9 mouse cellular contexts compared by ENCODE assay signal in genomic region chr11:88288805-88289340, GRCm38 (mm10). TPM values are rescaled to one million over a fixed set of nuclear protein-coding genes. Genes with fewer than 3 reads are reported as not detected.
DNase-seq lines count a peak whose midpoint lies in the region; ATAC-seq and TF ChIP-seq lines count a peak whose summit lies in the region.
"Had no signal": no experiment of that assay in that cellular context is flagged by ENCODE, and none has a peak within 500 bp of the region (broad histone marks: within the 10 kb centered on the region; RNA-seq: fewer than 3 reads in every experiment).

No protein-coding gene starts in this region.

- TF ChIP-seq CTCF in lung, adult 2 months (IDR thresholded peaks at IDR 0.05; ENCODE audit: insufficient read depth, low read length): peak; percentile 22; the same call in 1 of the 2 replicates

- DNase-seq in cerebellum, postnatal 14 days: peak; percentile 61 to 67
- no peak for DNase-seq in cerebellum, adult 8-10 months
- DNase-seq in lung, adult 2 months: no peak
- no peak for DNase-seq in lung, postnatal 14 days
- no peak for DNase-seq in hindbrain, embryonic 14.5 days (ENCODE audit: low spot score)
- no peak for DNase-seq in testis, postnatal 14 days (ENCODE audit: low spot score)
- no peak for DNase-seq in urinary bladder, postnatal 10 days (ENCODE audit: low spot score)
- DNase-seq: adrenal gland, postnatal 36 days had no signal

- no peaks in the 10 kb centered on the region for H3K27me3 ChIP-seq in hindbrain, embryonic 14.5 days (ENCODE audit: control insufficient read depth, insufficient read depth, low read length)
- no peaks in the 10 kb centered on the region for H3K27me3 ChIP-seq in neural tube, embryonic 14.5 days (ENCODE audit: control insufficient read depth, insufficient read depth, low read length)

- no peak overlapping the region for H3K9ac ChIP-seq in hindbrain, embryonic 14.5 days
- H3K9ac ChIP-seq in neural tube, embryonic 14.5 days (replicated peaks; ENCODE audit: low read depth, low read length): no peak overlapping the region

- no peaks in the 10 kb centered on the region; the same call in 1 of the 2 replicates for H3K4me1 ChIP-seq in lung, adult 2 months (ENCODE audit: control insufficient read depth, insufficient read depth, low read length)
- H3K4me1 ChIP-seq in hindbrain, embryonic 14.5 days (replicated peaks; ENCODE audit: control insufficient read depth, insufficient read depth, low read length): peaks cover 26% of the 10 kb centered on the region; the same call in 1 of the 2 replicates
- H3K4me1 ChIP-seq in neural tube, embryonic 14.5 days (ENCODE audit: control insufficient read depth, insufficient read depth, low read length): peaks cover 15% of the 10 kb centered on the region

- H3K9me3 ChIP-seq in hindbrain, embryonic 14.5 days (ENCODE audit: control insufficient read depth, low read length): no peaks in the 10 kb centered on the region
- no peaks in the 10 kb centered on the region for H3K9me3 ChIP-seq in neural tube, embryonic 14.5 days (ENCODE audit: control insufficient read depth, low read length)

- TF ChIP-seq POLR2A in lung, adult 2 months (IDR thresholded peaks at IDR 0.05; ENCODE audit: borderline replicate concordance, extremely low read depth, low read depth, low read length): no peak

- H3K4me3 ChIP-seq in lung, adult 2 months (replicated peaks; ENCODE audit: extremely low read depth, low read depth, low read length): no peak overlapping the region
- no peak overlapping the region for H3K4me3 ChIP-seq in hindbrain, embryonic 14.5 days (replicated peaks; ENCODE audit: low read length)
- H3K4me3 ChIP-seq in neural tube, embryonic 14.5 days (ENCODE audit: low read depth, low read length): no peak overlapping the region

- no peak overlapping the region for H3K4me2 ChIP-seq in hindbrain, embryonic 14.5 days (replicated peaks)
- no peak overlapping the region for H3K4me2 ChIP-seq in neural tube, embryonic 14.5 days (ENCODE audit: low read depth, low read length)

- ATAC-seq in hindbrain, embryonic 14.5 days (ENCODE audit: low FRiP score): peak; percentile 66
- ATAC-seq in neural tube, embryonic 14.5 days (ENCODE audit: low read depth): peak; percentile 70; the same call in 1 of the 2 replicates

- WGBS in lung, adult 2 months: 31% methylated on average over 12 of the region's 12 CpGs
- WGBS in hindbrain, embryonic 14.5 days: 25% methylated on average over 12 of the region's 12 CpGs
- WGBS in neural tube, embryonic 14.5 days: 19% methylated on average over 12 of the region's 12 CpGs

- H3K27ac ChIP-seq in hindbrain, embryonic 14.5 days: peak overlapping the region; percentile 58
- H3K27ac ChIP-seq in neural tube, embryonic 14.5 days (ENCODE audit: low read depth, low read length): no peak overlapping the region; the same call in 1 of the 2 replicates

- H3K36me3 ChIP-seq in hindbrain, embryonic 14.5 days (replicated peaks; ENCODE audit: control insufficient read depth, insufficient read depth): no peaks in the 10 kb centered on the region
- H3K36me3 ChIP-seq in neural tube, embryonic 14.5 days (ENCODE audit: control insufficient read depth, insufficient read depth, low read length): no peaks in the 10 kb centered on the region

RNA-seq across cellular contexts. Expression of gene Ccdc182, which starts 5.0 kb away (rescaled TPM):
- polyA plus RNA-seq in lung, adult 2 months (2012; rRNA removed): not detected in 2 replicates
- polyA plus RNA-seq in hindbrain, embryonic 14.5 days (2014; fragmentation: Nextera tagmentation; extraction: Ambion mirVana): 0.37 TPM in 1 of 2 replicates, not detected in the other
- polyA plus RNA-seq in neural tube, embryonic 14.5 days (2014; fragmentation: Nextera tagmentation; extraction: Ambion mirVana): 0.23 and 0.52 TPM in 2 replicates

Comparison
In these comparisons a context has a peak if more than half of its experiments do, and no peak if none do; other contexts are left out.
1. DNase-seq: peak in cerebellum, postnatal 14 days (2 of 2); none in cerebellum, adult 8-10 months (single experiment), lung, adult 2 months (single experiment), lung, postnatal 14 days (single experiment), hindbrain, embryonic 14.5 days (single experiment), testis, postnatal 14 days (single experiment) and urinary bladder, postnatal 10 days (single experiment).